Mouse (Mus musculus): ENCODE data around the gene Rad51.

Gene Rad51

GRCm38 (mm10) chr2:119112438-119113112 lies at the start of gene Rad51:
Gene Rad51 (plus strand): TSS chr2:119112793.
- in situ Hi-C loops (cut with MboI, MseI): loop anchor here (25.0 kb wide), 1 partner anchor 1400 kb away; no protein-coding TSS in a partner anchor

GRCm38 (mm10) chr2:119072397-119072796 lies 40.2 kb upstream of the Rad51 start:
- in situ Hi-C loops (cut with MboI, MseI): no loop called here

- in situ Hi-C loops (cut with MboI, MseI): no loop called here
Measured at GRCm38 (mm10) chr2:119086156-119086555, 26.4 kb upstream of the Rad51 start.

- in situ Hi-C loops (cut with MboI, MseI): loop anchor here (25.0 kb wide), 1 partner anchor 1411 kb away; no protein-coding TSS in a partner anchor
Measured at GRCm38 (mm10) chr2:119101552-119101951, 11.0 kb upstream of the Rad51 start.

- in situ Hi-C loops (cut with MboI, MseI): loop anchor here (25.0 kb wide), 1 partner anchor 1406 kb away; no protein-coding TSS in a partner anchor
Measured at GRCm38 (mm10) chr2:119106583-119106982, 6.0 kb upstream of the Rad51 start.

GRCm38 (mm10) chr2:119108554-119108953 lies 4.0 kb upstream of the Rad51 start:
- in situ Hi-C loops (cut with MboI, MseI): loop anchor here (25.0 kb wide), 1 partner anchor 1404 kb away; no protein-coding TSS in a partner anchor

GRCm38 (mm10) chr2:119111060-119111459 lies 1.5 kb upstream of the Rad51 start:
- in situ Hi-C loops (cut with MboI, MseI): loop anchor here (25.0 kb wide), 1 partner anchor 1401 kb away; no protein-coding TSS in a partner anchor

GRCm38 (mm10) chr2:119113121-119113925 lies 730 bp downstream of the Rad51 start:
- in situ Hi-C loops (cut with MboI, MseI): loop anchor here (25.0 kb wide), 1 partner anchor 1399 kb away; no protein-coding TSS in a partner anchor

GRCm38 (mm10) chr2:119136346-119136898 lies 23.8 kb downstream of the Rad51 start:
- in situ Hi-C loops (cut with MboI, MseI): loop anchor here (10.0 kb wide), 1 partner anchor 288 kb away; no protein-coding TSS in a partner anchor

- in situ Hi-C loops (cut with MboI, MseI): no loop called here
Measured at GRCm38 (mm10) chr2:119145199-119145598, 32.6 kb downstream of the Rad51 start.

GRCm38 (mm10) chr2:119146435-119146834 lies 33.8 kb downstream of the Rad51 start:
- in situ Hi-C loops (cut with MboI, MseI): no loop called here

- in situ Hi-C loops (cut with MboI, MseI): no loop called here
Measured at GRCm38 (mm10) chr2:119147160-119147678, 34.6 kb downstream of the Rad51 start.

- in situ Hi-C loops (cut with MboI, MseI): no loop called here
Measured at GRCm38 (mm10) chr2:119147775-119148174, 35.2 kb downstream of the Rad51 start.

GRCm38 (mm10) chr2:119152255-119152654 lies 39.7 kb downstream of the Rad51 start:
- in situ Hi-C loops (cut with MboI, MseI): no loop called here

- in situ Hi-C loops (cut with MboI, MseI): no loop called here
Measured at GRCm38 (mm10) chr2:119154683-119155082, 42.1 kb downstream of the Rad51 start.

- in situ Hi-C loops (cut with MboI, MseI): no loop called here
Measured at GRCm38 (mm10) chr2:119155388-119155787, 42.8 kb downstream of the Rad51 start.

- in situ Hi-C loops (cut with MboI, MseI): no loop called here
Measured at GRCm38 (mm10) chr2:119156081-119156680, 43.6 kb downstream of the Rad51 start.

- in situ Hi-C loops (cut with MboI, MseI): no loop called here
Measured at GRCm38 (mm10) chr2:119156681-119157572, 44.3 kb downstream of the Rad51 start, which contains the start of gene Rmdn3. Gene Rmdn3 (minus strand): TSS chr2:119157034.

- in situ Hi-C loops (cut with MboI, MseI): no loop called here
Measured at GRCm38 (mm10) chr2:119157836-119158235, 45.2 kb downstream of the Rad51 start.

GRCm38 (mm10) chr2:119161247-119161646 lies 48.7 kb downstream of the Rad51 start:
- in situ Hi-C loops (cut with MboI, MseI): no loop called here

Data from T-helper 2 cell (primary cell).